Mouse (Mus musculus) mesoderm, embryonic 11.5 days (tissue): ENCODE measurements at regions not wholly inside any gene's neighbourhood (a gene's known extent, or its start where the extent isn't known, plus 50 kb on each side); places are given as distances from the start of the nearest gene placed in this dataset.

Experiments used
- DNase-seq: peaks from one replicate; pipeline ENCODE4 v3.0.0-alpha.2; 2012; ENCODE audit warnings: low read depth, low spot score

DNA sequence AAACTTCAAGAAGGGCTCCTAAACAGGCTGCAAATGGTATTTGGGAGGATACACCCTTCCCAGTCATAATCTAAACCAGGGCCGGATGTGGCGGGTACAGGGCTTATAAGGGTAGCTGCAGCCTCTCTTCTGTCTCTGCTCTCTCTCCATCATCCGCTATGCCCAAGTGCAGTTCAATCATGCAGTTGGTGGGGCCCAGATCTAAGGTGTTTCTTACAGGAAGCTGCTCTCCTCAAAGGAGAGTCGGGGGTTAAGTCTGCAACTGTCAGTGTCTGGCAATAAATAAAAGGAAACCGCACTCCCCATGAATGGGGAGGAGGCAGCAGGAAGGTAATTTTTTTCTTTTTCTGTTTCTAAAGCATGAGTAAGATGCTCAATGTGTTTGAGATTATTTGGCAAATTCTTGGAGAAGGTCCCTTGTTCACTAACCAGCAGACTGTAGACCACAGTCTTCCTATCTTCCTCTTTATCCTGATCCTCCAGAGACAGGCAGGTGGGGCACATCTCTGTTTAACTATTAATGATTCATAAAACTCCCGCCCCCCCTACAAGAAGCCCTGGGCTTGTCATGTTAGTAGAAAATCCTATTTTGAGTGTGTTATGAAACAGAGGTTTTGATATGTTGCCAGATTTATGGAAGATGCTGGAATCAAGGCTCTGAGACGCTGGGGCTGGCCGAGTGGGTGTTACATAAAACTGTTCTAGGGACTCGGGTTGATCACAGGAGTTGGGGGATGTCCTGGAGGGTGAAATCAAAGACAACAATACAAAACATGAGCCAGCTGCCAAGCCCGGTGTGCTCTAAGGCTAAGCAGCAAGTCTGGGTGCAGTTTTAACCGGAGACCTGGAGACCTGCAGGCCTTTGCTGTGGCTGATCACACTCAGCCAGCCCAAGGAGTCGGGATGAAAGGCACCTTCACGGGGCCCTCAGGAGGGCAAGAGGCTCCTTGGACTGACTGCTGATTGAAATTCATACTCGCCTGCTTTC lies 69.3 kb upstream of the Irf2bp2 start:
- no peak for DNase-seq

- no peak for DNase-seq
These were observed 68.4 kb upstream of the Irf2bp2 start for GRCm38 (mm10) chr8:126662151-126662550.

DNA sequence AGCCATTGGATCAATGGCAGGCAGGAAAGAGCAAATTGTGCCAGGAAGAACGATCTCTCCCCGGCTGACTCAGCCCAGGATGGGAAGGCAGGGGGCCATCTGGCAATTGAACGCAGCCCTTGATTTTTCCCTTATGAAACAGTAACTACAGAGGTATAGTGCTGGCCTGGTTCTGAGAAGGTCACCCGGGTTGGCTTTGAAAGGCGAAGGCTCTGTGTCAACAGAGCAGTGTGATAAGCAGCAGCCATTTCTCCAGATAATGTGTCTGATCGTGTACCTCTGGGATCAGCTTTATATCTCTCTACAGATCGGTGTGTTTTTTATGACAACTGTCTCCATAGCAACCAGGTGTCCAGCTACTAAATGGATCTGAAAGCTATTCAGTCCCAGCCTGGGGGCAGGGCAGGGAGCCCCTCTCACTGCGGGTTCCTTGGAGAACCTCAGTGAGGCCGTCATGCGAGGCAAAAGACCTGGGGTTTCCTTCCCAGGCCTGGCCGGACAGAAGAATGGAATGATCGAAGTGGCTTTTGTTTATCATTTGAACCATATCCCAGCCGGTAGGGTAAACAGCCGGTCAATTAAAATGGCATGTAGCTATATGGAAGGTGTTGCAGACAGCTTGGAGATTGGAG lies 67.8 kb upstream of the Irf2bp2 start:
- DNase-seq, result no peak

- DNase-seq, result no peak
These were observed 67.0 kb upstream of the Irf2bp2 start for GRCm38 (mm10) chr8:126660658-126661316.

DNA sequence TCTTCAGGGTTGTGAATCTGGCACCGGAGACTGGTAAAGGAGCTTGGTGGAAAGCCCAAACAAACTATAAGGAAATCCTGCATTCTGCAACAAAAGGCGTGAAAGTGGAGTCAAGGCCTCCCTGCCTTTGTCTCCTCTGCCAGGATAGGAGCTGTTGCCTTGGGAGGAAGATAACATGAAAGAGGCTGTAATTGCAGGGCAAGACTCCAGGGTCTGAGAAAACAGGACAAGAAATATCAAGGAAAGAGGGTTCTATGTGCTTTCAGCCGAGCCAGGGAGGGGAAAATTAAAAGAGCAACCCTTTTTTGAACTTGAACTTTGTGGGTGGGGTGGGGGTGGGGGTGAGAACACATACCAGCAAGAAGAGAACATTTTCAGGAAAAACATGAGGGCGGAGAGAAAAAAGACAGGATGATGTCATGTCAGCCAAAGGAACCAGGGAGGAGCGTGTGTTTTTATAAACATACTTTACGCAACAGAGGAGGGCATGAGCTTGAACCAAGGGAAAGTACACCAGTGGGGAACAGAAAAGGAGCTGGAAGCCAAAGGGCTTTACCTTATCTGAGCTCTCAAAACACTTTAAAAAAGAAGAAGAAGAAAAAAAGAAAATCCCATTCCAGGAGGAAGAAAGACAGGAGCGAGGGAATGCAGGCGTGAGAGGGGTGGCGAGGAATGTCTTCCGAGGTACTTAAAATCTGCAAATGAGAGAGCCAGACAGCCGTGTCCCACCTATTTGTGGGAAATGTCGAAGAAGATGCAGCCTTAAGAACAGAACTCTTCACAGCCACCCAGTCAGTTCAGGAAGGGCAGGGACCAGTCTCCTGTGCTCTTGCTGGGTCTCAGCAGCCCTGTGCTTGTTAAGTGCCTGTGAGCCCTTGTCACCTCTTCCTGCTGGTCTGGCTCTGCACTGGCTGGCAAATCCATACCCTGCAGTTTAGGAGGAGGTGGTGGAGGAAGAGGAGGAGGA lies 66.2 kb upstream of the Irf2bp2 start:
- no peak for DNase-seq

DNA sequence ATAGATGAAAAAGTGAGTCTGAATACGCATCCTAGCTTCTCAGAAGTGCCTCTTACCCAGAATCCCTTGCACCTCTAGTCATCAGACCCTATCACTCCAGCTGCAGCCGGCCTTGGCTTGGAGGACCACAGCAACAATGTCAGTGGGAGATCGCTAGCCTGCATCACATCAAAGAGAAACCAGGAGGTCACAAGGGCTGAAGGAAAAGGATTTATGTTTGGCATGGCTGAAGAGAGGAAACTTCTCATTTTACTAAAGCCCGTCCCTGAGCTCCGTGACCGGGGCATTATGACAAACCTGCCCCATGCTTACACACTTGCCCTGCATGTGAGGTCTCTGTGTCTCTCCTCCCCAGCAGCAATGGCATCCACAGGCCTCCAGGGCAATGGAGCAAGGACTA lies 63.8 kb upstream of the Irf2bp2 start:
- DNase-seq, result no peak

DNA sequence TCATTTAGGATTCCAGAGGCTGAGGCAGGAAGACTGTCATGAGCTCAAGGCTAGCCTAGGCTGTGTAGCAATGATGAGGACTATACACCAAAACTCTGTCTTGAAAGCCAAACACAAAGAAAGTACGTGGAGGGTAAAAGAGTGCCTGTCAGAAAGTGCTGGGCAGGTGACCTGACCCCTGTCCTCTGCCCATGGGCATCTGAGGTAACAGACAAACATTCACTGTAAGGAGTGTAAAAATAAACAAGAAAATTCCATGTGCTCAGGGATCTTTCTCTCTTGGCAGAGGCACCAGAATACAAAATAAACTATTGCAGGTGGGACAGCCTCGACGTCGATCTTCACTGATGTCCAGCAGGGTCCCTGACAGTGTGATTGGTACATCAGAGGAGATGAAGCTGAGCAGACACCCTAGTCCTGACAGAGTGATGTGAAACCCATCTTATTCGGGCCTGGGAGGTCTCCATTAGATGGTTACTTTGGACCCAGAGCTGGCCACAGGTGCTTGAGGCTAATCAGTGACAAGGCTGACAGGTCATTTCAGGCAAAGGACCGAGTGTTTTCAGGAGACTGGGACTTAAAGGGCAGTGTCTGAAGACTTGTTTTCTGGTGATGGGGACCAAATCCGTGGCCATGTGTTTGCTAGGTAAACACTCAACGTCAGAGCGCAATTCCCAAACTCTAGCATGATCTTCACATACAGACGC lies 62.9 kb upstream of the Irf2bp2 start:
- DNase-seq, result no peak

DNA sequence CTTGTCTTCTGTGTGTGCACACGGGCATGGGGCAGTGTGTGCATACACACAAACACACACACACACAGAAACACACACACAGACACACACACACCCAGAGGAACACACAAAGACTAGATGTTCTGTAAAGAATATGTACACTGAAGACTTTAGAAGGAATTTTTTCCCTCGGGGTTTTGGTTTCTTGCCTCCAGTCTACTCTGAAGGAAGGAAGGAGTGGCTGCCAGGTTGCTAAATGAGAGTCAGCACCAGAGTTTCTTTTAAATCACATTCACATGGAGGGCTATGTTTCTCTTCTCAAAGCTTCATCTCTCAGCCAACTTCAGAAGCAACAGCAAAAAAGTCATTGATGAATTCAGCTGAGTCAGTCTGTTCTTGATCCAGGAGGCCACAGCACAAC lies 61.8 kb upstream of the Irf2bp2 start:
- DNase-seq, result no peak

GRCm38 (mm10) chr8:126654353-126654752 lies 60.6 kb upstream of the Irf2bp2 start:
- no peak for DNase-seq

- DNase-seq, result no peak
These were observed 58.4 kb upstream of the Irf2bp2 start for GRCm38 (mm10) chr8:126652151-126652550.

GRCm38 (mm10) chr8:126650945-126651344 lies 57.2 kb upstream of the Irf2bp2 start:
- no peak for DNase-seq

- no peak for DNase-seq
These were observed 55.5 kb upstream of the Irf2bp2 start for GRCm38 (mm10) chr8:126649305-126649704.

- no peak for DNase-seq
These were observed 53.6 kb upstream of the Irf2bp2 start for GRCm38 (mm10) chr8:126647350-126647749.

DNA sequence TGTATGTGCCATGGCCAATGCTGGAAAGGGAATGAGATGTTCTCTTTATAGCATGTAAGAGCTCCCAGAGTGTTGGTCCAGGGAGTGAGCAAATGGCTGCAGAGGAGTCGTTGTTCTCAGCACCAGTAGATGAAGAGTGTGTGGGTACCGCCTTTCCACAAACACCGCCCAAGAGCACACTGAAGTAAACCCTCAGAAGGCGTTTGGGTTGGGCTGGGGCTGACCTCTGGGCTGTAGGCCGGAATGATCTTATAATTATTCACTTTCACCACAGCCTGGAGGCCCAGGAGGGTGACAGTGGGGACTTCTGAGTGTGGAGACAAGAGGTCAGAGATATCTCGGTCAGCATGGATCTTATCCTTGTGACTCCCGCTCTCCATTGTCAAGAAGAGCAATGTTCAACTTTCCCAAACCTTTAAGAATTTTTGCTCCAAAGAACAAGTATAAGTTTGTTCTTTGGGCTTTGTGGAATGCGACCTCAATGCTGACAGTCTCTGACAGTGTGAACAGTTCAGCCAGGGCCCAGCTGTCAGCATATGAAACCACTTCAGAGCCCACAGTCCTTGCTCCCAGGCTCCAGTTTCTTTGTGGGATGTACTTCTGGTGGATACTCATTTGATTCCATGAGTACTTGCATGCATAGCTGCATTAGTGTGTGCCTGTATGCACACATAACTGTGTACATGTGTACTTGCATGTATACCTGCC lies 53.0 kb upstream of the Irf2bp2 start:
- DNase-seq, result no peak

GRCm38 (mm10) chr8:126644179-126644578 lies 50.4 kb upstream of the Irf2bp2 start:
- peak; percentile 72 for DNase-seq
